Mouse (Mus musculus) c-Kit-negative CD71-positive TER-119-positive erythroid progenitor cells, embryonic 14.5 days (primary cell): ENCODE data around the gene Pdcd7.
"Not testable (repeated sequence)": the region's sequence is repeated elsewhere in the genome, so short reads cannot be mapped to it uniquely, and the experiment has no call there.

Experiments
- DNase-seq: peaks from one replicate; pipeline ENCODE4 v3.0.0-alpha.2; 2013; ENCODE audit warnings: low read depth, low spot score

Pdcd7 gene

DNA sequence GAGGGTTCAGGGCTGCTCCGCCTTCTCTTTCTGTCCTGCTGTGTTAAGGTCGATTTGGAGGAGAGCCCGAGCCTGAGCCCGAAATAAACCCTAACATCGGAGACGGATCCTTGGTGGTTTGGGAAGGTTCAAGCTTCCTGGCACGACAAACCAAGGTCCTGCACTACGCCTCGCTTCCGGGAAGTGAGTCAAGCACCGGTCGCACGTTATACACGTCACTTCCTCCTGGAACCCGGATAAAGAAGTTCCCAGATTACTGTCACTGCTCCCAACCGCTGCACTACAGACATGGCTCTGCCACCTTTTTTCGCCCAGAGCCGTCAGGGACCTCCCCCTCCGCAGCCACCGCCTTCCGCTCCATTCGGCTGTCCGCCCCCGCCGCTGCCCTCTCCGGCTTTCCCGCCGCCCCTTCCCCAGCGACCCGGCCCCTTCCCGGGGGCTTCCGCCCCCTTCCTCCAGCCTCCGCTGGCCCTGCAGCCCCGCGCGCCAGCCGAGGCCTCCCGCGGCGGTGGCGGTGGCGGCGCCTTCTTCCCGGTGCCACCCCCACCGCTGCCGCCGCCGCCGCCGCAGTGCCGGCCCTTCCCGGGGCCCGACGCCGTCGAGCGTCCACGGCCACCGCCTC lies at the start of gene Pdcd7:
Gene Pdcd7, plus strand, starts transcription at position 251 of the 622 bp plus-strand sequence.
- peak; percentile 89 for DNase-seq

DNA sequence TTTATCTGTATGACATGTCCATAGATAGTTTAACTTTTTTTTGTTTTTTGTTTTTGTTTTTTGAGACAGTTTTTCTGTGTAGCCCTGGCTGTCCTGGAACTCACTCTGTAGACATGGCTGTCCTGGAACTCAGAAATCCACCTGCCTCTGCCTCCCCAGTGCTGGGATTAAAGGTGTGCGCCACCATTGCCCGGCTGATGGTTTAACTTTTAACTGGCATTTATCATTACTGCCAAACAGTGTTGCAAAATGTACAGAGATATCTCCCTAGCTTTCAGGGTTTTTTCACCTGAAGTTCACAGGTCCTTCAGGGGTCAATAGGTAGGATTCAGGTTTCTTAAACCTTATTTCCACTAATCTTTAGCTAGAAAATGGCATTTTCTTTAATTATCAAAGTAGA lies 48.8 kb upstream of the Pdcd7 start:
- no peak for DNase-seq

DNA sequence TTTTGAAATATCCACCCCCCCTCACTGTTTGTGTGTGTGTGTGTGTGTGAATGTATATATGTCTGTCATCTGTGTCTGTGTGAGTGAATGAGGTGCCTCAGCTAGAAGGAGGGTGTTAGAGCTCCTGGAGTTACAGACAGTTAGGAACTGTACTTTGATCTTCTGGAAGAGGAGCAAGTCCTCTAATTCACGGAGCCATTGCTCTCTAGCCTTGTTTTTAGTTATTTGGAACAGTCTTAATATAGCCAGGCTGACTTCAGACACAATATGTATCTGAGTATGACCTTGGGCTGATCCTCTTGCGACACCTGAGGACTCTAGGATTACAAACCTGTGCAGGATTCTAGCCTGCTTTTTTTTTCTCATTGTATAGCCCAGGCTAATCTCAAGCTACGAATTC lies 47.1 kb upstream of the Pdcd7 start:
- DNase-seq, result no peak

- DNase-seq, result no peak
Observed at GRCm38 (mm10) chr9:65299650-65300049, 46.3 kb upstream of the Pdcd7 start.

DNA sequence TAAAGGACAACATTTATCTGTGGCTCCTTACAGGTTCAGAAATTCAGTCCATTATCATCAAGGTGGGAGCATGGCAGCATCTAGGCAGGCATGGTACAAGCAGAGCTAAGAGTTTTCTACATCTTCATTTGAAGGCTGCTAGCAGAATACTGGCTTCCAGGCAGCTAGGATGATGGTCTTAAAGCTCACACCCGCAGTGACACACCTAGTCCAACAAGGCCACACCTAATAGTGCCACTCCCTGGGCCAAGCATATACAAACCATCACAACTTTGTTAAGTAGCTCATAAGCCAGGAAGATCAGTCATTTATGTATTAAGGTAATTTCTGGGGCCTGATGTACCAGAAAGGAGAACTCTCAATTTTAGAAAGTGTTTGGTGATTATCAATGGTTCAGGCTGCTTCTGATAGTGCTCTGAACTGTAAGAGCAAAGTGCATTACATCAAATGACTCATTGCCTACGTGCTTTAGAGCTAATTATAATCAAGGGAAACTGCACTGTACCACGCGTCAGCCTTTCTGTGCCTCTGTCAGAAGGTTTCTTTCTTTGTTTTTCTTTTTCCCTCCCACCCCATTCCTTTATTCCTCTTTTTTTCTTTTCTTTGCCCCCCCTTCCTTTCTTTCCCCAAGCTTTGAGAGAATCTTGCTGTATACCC lies 43.4 kb upstream of the Pdcd7 start:
- no peak for DNase-seq

DNA sequence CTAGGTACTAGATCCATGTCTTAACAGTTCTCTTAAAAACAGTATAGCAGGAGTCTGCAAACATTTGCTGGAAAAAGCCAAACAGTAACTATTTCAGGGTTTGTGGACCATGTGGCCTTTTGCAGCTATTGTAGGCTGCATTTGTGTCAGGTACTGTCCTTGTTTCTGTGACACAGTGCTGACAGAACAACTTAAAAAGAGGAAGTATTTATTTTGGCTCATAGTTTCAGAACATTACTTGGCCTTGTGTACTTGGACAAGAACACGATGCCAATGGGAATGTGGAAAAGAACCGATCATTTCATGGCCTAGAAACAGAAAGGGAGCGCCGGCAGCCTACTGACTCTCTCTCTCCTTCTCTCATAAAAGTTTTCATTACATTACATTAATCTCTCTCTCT lies 42.3 kb upstream of the Pdcd7 start:
- DNase-seq, result no peak

GRCm38 (mm10) chr9:65304300-65304699 lies 41.6 kb upstream of the Pdcd7 start:
- no peak for DNase-seq

DNA sequence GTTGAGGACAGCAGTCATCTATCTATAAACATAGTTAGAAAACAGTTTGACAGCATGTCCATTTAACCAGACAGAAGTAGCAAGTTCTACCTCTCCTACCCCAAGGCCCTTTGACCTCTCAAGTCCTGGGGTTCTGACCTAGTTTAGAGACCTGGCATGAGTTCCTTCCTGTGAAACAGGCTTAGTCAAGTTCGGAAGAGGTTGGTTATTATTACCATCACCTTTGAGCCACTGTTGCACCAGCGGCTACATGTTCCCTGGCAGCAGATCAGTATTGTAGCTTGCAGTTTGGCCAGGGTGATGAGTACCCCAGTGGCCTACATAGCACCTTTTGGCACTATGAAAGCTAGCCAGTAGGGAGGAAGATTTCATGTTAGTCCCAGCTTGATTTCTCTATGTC lies 39.2 kb upstream of the Pdcd7 start:
- no peak for DNase-seq

DNA sequence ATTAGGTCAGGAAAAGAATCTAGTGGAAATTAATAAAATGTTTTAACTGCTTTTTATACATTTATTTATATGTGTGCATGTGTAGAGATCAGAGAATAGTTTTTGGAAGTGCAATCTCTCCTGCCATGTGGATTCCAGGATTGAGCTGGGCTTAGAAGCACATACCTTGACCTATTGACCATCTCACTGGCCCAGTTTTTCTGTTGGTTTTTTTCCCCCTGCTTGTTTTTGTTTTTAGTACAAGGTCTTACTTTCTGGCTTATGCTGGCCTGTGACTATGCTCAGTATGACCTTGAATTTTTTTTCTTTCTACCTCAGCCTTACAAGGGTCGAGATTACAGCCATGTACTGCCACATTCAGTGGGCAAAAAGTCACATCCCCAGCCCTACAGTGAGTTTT lies 37.9 kb upstream of the Pdcd7 start:
- no peak for DNase-seq

DNA sequence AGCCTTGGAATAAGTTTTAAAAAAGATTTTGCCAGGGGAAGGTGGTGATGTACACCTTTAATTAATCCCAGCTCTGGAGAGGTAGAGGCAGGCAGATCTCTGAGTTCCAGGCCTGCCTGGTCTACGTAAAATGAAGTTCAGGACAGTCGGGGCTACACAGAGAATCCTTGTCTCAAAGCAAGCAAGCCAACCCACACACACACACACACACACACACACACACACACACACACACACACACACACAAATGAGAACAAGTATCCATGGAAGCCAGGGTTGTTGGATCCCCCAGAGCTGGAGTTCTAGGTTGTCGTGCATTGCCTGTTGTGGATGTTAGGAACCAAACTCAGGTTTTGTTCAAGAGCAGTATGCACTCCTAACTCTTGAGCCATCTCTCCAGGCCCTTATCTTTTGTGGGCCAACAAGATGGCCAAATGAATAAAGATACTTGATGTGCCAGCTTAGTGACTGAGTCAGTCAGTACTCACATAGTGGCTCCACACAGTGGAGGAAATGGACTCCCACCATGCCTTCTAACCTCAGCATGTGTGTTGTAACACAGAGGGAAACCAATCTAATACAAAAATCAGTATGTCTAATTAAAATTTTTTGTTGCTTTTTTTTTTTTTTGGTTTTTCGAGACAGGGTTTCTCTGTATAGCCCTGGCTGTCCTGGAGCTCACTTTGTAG lies 33.1 kb upstream of the Pdcd7 start:
- no peak for DNase-seq

DNA sequence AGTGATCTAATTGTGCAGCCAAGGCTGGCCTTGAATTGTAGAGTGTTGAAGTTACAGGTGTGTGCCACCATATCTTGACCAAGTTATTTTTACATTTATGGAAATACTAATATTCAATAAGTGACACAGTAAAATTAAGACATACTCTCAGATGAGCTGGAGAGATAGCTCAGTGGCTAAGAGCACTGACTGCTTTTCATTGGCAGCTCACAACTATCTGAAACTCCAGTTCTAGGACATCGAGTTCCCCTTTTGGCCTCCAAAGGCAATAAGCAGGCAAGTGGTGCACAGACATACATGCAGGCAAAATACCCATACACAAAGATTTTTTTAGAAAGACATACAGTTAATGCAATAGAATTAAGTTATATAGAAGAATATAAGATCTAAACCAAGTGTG lies 32.1 kb upstream of the Pdcd7 start:
- no peak for DNase-seq

DNA sequence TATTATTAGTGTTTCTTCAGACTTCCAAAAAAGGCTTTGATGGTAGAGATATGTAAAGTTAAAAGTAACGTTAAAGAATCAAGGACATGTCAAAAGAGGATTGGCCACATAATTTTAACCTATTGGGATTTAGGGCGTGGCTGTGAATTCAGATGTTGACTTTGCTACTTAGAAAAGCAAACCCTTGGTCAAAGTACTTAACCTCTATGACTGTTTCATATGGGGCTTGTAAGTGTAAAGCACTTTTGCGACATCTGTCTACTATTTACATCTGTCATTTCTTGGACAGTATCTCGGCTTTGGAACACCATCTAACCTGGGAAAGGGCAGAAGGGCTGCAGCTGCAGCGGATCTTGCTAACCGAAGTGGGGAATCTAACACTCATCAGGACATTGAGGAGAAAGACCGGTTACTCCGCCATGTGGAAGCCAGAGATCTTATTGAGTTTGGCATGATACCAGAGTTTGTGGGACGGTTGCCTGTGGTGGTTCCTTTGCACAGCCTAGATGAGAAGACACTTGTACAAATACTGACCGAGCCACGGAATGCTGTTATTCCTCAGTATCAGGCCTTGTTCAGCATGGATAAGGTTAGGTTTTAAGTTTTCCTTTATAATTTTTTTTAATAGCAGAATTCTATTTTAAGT lies 23.5 kb upstream of the Pdcd7 start:
- no peak for DNase-seq

GRCm38 (mm10) chr9:65325971-65326370 lies 19.9 kb upstream of the Pdcd7 start:
- DNase-seq, result no peak

DNA sequence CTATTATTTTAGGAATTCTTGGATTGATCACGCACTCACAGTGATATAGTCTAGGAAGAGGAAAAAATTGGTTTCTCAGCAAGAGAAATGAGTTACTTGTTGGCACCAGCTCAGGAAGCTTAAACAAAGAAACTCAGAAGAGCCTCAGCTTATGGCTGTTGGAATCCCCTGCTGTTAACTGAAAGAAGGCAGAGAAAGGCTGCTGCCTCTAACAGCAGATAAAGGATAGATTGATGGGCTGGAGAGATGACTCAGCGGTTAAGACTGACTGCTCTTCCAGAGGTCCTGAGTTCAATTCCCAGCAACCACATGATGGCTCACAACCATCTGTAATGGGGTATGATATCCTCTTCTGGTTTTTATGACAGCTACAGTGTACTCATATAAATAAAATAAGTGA lies 18.5 kb upstream of the Pdcd7 start:
- no peak for DNase-seq

DNA sequence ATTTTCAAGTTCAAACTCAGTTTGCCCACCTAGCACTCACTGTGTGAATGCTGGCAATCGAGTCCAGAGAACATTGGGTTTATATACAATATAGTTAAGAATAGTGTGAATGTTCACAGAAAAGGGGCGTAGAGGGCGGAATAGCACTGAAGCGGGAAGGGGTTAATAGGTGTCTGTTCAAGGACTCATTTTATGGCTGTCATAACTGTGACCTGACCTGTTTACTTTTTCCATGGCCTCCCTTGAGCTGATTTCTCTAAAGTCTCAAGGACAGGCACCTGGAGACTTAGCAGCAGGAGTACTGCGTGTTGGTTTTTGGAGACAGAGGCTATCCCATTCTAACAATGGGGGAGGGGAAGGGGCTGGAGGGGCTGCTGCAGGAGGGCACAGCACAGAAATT lies 11.9 kb upstream of the Pdcd7 start:
- DNase-seq, result no peak

- DNase-seq, result no peak
Observed at GRCm38 (mm10) chr9:65339146-65339545, 6.8 kb upstream of the Pdcd7 start.

- DNase-seq, result no peak
Observed at GRCm38 (mm10) chr9:65340414-65340813, 5.5 kb upstream of the Pdcd7 start.

- DNase-seq, result not testable (repeated sequence)
Observed at GRCm38 (mm10) chr9:65345439-65345838, 465 bp upstream of the Pdcd7 start.

DNA sequence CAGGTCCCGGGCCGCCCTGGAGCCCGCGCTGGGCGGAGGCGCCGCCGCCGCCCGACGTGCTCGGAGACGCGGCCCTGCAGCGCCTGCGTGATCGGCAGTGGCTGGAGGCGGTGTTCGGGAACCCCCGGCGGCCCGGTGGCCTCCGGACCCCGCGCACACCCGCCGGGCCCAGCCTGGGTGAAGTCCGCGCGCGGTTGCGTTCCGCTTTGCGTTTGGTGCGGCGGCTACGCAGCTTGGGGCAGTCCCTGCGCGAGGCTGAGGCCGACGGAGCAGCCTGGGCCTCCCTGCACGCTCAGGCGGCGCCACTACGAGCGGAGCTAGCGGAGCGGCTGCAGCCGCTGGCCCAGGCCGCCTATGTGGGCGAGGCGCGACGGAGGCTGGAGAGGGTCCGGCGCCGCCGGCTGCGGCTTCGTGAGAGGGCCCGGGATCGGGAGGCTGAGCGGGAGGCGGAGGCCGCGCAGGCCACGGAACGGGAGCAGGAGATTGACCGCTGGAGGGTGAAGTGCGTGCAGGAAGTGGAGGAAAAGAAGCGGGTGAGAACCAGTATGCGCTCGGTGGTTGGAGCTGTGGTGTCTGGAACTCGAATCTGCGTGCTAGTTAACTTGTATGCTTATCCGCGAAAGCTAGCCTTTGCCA lies 690 bp downstream of the Pdcd7 start:
- DNase-seq, result peak; percentile 48

- DNase-seq, result no peak
Observed at GRCm38 (mm10) chr9:65347112-65347850, 1.4 kb downstream of the Pdcd7 start.

DNA sequence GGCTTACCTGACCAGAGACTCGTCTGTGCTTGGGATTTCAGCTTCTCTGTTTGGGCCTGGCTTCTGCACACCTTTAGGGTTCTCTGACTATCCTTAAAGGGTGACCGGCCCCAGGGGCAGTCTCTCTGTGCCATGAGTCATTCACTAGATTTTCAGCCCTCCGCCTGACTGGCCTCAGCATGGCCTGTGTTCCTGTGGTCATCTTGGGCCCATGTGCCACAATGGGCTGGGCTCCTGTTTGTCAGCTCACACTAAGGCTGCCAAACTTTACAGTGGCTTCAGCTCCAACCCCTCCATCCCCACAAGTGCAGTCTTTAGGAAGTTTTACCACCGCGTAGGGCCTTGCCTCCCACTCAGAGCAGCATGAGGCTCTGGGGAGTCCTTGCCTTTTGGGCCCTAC lies 7.3 kb downstream of the Pdcd7 start:
- DNase-seq, result no peak
